Mouse (Mus musculus) thymus, adult 2 months (tissue): ENCODE data around the gene Ccdc173. TPM values are rescaled to one million over a fixed set of nuclear protein-coding genes. Genes with fewer than 3 reads are reported as not detected.
"Not testable (repeated sequence)": the region's sequence is repeated elsewhere in the genome, so short reads cannot be mapped to it uniquely, and the experiment has no call there.

Source experiments
- DNase-seq: peaks from one replicate; pipeline ENCODE4 v3.0.0; 2021
- H3K27ac ChIP-seq: fragments of 200-500 bp; 2 replicates; pipeline ENCODE4 v1.5.1; 2012; ENCODE audit warnings: low read length, control low read depth; ENCODE audit not compliant: control insufficient read depth, insufficient read depth
- H3K27me3 ChIP-seq: fragments of 200-500 bp; 2 replicates; pipeline ENCODE4 v1.6.1; 2012; ENCODE audit warnings: mild to moderate bottlenecking, low read length, moderate library complexity, mixed read lengths; ENCODE audit not compliant: control insufficient read depth, insufficient read depth
- H3K36me3 ChIP-seq: fragments of 200-500 bp; 2 replicates; pipeline ENCODE4 v1.6.1; 2012; ENCODE audit warnings: mild to moderate bottlenecking, low read length, moderate library complexity; ENCODE audit not compliant: control insufficient read depth, insufficient read depth
- H3K4me1 ChIP-seq: fragments of 200-500 bp; replicated peaks from 2 replicates; pipeline ENCODE4 v1.6.1; 2012; ENCODE audit warnings: low read length; ENCODE audit not compliant: control insufficient read depth, insufficient read depth
- H3K4me3 ChIP-seq: fragments of 200-500 bp; 2 replicates; pipeline ENCODE4 v1.5.1; 2012; ENCODE audit warnings: mild to moderate bottlenecking, low read length, control low read depth, moderate library complexity; ENCODE audit not compliant: control insufficient read depth, insufficient read depth
- CTCF ChIP-seq: fragments of 200-500 bp; IDR thresholded peaks from 2 replicates; pipeline ENCODE4 v1.5.1; 2012; ENCODE audit warnings: mild to moderate bottlenecking, control low read depth, low read length, moderate library complexity, borderline replicate concordance; ENCODE audit not compliant: control insufficient read depth, poor library complexity, insufficient read depth; ENCODE audit errors: extremely low read depth
- POLR2A ChIP-seq: fragments of 200-500 bp; IDR thresholded peaks from 2 replicates; pipeline ENCODE4 v1.6.1; 2012; ENCODE audit warnings: mild to moderate bottlenecking, low read length, control low read depth, moderate library complexity; ENCODE audit not compliant: control insufficient read depth, poor library complexity, insufficient read depth; ENCODE audit errors: extremely low read depth
- WGBS: fragments of 180-500 bp; shearing (Covaris S2); methylation state at CpG from one replicate; pipeline ENCODE4 v1.1.7; 2018; 5-methylcytosine and 5-hydroxymethylcytosine counted together
- polyA plus RNA-seq: library from polyadenylated mRNA; depleted of rRNA; stranded (reverse); fragments of >200 nt; gene quantifications from 2 replicates; pipeline ENCODE4 v1.2.3, GENCODE M21; 2012

Gene Ccdc173
- polyA plus RNA-seq, 1 experiment: 0.43 TPM

DNA sequence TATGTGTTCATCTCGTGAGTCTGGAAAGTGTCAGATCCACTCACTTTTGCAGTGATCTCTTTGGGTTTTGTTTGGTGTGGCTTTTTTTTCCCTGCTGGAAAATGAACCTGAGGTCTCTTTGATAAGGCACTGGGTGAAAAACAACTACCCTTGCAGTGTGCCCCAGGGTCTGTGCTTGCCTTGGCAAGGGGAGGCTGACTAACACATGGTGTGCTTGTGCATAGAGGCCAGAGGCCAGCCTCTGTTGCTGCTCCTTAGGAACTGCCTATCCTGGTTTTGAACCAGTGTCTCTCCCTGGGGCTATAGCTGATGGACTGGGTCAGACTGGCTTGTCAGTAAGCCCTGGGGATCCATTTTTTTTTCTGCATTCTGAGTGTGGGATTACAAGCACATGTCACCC lies 30.8 kb upstream of the Ccdc173 start:
- WGBS: 78% methylated on average over 1 of the region's 1 CpGs
- H3K4me3 ChIP-seq: no peak overlapping the region
- peaks cover 9% of the 10 kb centered on the region; the same call in 1 of the 2 replicates for H3K4me1 ChIP-seq
- TF ChIP-seq POLR2A (no peak), CTCF (no peak)
- H3K36me3 ChIP-seq: no peaks in the 10 kb centered on the region
- DNase-seq: no peak
- H3K27me3 ChIP-seq: no peaks in the 10 kb centered on the region
- no peak overlapping the region for H3K27ac ChIP-seq

DNA sequence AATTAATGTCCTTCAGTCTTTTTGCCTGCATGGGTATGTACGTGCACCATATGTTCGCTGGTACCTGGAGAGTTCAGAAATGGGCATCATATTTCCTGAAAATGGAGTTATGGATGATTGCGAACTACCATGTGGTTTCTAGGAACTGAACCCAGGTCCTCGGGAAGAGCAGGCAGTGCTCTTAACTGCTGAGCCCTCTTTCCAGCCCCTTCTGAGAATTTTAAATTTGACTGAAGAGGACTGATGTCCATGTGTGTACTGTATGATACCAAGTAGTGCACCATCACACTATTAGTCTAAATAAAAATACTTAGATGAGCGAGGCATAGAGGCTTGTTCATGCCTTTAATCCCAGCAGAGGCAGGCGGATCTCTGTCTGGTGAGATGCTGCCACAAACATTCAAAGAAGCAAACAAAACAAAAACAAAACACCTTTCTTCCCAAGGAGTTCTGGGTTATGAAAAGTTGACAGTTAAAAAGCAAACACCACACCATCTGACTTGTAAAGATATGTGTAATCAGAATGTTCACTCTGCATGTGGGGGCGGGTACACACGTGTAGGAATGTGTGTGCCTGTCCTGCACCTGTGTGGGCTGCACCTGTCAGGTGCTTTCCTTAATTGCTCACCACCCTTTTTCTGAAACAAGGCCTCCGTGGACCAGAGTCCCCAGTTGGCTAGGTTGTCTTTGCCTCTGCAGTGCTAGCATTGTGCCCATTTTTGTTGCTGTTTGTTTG lies 29.1 kb upstream of the Ccdc173 start:
- TF ChIP-seq CTCF (no peak), POLR2A (no peak)
- 83% methylated on average over 9 of the region's 9 CpGs for WGBS
- no peaks in the 10 kb centered on the region for H3K27me3 ChIP-seq
- H3K4me1 ChIP-seq: peaks cover 9% of the 10 kb centered on the region; the same call in 1 of the 2 replicates
- H3K36me3 ChIP-seq: no peaks in the 10 kb centered on the region
- H3K4me3 ChIP-seq: no peak overlapping the region
- no peak for DNase-seq
- H3K27ac ChIP-seq: no peak overlapping the region; the same call in 1 of the 2 replicates

DNA sequence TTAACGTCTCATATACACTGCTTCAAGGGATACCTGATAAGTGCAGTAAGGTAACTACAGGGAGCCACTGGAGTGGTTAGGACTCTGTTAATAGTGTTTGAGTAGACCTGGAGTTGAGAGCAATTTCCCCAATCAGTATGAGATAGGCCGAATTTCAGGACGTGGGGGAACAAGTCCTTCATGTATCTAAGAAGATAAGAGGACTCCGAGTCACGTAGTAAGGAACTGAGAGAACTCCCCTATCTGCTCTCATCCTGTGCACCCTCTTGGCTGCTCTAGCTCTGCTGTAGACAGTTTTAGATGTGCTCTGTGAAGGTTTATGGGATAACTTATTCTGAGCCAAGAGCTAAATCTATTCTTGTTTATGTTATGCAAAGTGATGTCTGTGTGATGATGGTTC lies 27.2 kb upstream of the Ccdc173 start:
- no peak overlapping the region for H3K4me3 ChIP-seq
- no peak overlapping the region for H3K27ac ChIP-seq
- no peaks in the 10 kb centered on the region for H3K4me1 ChIP-seq
- no peak for TF ChIP-seq POLR2A
- TF ChIP-seq CTCF: no peak
- H3K27me3 ChIP-seq: no peaks in the 10 kb centered on the region
- WGBS: 89% methylated on average over 5 of the region's 5 CpGs
- no peaks in the 10 kb centered on the region for H3K36me3 ChIP-seq
- DNase-seq: no peak

DNA sequence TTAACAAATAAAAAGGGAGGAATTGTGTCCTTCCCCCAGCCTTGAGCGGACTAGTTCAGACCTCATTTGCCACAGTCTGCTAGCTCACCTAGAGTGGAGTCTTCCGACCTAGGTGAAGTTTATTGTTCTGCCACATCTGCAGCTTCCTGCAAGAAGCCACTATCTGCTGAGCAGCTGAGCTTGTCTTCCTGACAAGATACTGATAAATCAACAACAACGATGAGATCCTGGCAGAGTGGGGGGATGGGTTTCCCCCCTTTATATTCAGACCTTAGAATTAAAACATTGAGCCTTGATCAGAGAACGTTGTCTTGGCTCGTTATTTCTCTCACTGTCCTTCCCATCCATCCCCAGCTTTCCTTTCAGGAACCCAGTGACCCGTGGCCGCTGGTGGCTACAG lies 22.0 kb upstream of the Ccdc173 start:
- not testable (repeated sequence) for H3K36me3 ChIP-seq, H3K27ac ChIP-seq, H3K27me3 ChIP-seq, H3K4me1 ChIP-seq, H3K4me3 ChIP-seq, DNase-seq
- WGBS: 53% methylated on average over 7 of the region's 7 CpGs

DNA sequence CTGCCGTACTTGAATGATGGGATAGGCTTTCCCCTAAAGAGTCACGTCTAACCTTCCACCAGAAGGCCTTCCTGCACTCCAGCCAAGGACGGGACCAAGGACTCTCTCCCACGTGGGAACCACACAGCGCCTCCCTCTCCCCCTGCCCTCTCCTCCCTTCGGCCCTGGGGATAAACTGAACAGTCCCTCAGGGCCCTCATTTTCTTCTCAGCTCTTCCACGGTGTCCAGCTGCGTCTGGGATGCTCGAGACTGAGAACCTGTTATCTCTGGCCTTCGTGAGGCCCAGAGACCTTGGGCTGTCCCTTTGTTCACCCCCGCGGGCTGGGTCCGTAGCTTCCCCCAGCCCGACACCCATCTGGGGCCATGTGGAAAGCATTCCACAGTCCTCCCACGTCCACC lies 20.8 kb upstream of the Ccdc173 start:
- Histone ChIP-seq H3K4me3 (no peak overlapping the region), H3K27ac (no peak overlapping the region), H3K36me3 (no peaks in the 10 kb centered on the region), H3K4me1 (no peaks in the 10 kb centered on the region), H3K27me3 (no peaks in the 10 kb centered on the region)
- DNase-seq: no peak
- 92% methylated on average over 15 of the region's 15 CpGs for WGBS
- TF ChIP-seq POLR2A (no peak), CTCF (no peak)

DNA sequence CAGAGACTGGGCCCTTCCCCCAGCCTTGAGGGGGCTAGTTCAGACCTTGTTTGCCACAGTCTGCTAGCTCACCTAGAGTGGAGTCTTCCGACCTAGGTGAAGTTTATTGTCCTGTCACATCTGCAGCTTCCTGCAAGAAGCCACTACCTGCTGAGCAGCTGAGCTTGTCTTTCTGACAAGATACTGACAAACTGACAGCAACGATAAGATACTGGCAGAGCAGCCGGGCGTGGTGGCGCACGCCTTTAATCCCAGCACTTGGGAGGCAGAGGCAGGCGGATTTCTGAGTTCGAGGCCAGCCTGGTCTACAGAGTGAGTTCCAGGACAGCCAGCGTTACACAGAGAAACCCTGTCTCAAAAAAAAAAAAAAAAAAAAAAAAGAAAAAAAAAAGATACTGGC lies 15.3 kb upstream of the Ccdc173 start:
- H3K4me1 ChIP-seq, H3K27me3 ChIP-seq, DNase-seq, H3K27ac ChIP-seq, H3K36me3 ChIP-seq, H3K4me3 ChIP-seq: not testable (repeated sequence)
- WGBS: 88% methylated on average over 9 of the region's 9 CpGs

DNA sequence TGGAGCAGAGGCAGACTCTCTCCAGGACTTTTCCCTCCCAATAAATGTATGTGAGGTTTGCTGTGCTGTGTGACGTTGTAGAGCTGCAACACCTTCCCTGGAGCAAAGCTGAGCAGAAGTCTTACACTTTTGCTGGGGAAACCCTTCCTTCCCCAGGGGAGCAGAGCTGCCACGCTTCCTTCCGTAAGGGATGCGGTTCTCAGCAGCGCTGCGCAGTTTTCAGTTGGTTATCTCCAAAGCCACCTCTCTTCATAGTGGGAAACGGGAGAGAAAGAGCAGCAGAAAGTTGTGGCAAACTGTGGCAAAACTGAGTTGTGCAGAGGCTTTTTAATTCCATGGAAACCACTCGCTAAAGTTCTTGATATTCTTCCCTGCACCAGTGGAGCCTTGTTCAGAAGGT lies 14.4 kb upstream of the Ccdc173 start:
- Histone ChIP-seq H3K27ac (no peak overlapping the region), H3K4me3 (no peak overlapping the region), H3K27me3 (no peaks in the 10 kb centered on the region), H3K36me3 (no peaks in the 10 kb centered on the region), H3K4me1 (no peaks in the 10 kb centered on the region)
- 78% methylated on average over 8 of the region's 8 CpGs for WGBS
- no peak for TF ChIP-seq CTCF
- TF ChIP-seq POLR2A: no peak
- DNase-seq: no peak
